Mouse (Mus musculus) thymus, postnatal 10 days (tissue): ENCODE measurements around the gene Gfod1.

Experiments used
- DNase-seq, 2 experiments: peaks; one replicate each; pipeline ENCODE4 v3.0.0; 2021; ENCODE audit warnings: low spot score in 2 of 2

The Gfod1 gene

DNA sequence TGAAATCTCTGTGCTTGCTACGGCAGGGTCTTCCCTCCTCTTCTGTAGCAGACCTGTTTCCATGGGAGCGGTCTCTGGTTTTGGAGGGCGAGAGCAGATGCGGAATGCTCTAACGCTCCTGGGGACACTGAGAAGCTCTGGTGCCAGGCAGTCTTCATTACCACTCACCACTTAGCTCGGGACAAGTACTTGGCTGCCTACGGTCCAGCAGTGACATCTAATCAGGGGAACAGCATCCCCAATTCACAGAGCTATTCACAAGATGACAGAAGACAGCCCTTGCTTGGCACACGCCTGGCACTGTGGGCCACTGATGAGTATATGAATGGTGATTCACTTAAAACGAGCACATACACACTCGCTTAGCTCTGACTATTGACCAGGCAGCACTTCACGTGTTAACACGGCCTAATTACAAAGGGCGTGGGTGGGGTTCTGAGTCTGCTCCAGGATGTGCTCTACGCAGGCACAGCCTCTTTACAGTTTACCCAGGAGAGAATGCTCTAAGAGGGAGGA, 151.9 kb downstream of the Gfod1 start:
- DNase-seq: no peak

DNA sequence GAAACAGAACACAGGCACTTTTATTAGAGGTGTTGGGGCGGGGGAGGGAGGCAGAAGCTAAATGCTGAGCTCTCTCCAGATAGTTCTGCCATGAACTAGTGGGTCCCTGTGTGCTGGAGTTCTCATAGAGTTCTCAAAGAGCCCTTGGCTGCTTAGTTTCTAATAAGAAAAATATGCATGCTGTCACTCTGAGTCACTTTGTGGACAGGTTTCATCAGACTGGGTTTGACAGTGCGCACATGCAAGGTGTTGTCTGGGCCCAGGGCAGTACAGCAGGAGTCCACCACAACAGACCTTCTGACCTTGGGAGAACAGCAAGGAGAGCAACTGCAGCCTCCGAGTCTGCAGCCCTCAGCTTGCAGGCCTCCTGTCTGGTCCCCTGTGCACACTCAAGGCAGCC, 154.3 kb downstream of the Gfod1 start:
- DNase-seq: no peak

DNA sequence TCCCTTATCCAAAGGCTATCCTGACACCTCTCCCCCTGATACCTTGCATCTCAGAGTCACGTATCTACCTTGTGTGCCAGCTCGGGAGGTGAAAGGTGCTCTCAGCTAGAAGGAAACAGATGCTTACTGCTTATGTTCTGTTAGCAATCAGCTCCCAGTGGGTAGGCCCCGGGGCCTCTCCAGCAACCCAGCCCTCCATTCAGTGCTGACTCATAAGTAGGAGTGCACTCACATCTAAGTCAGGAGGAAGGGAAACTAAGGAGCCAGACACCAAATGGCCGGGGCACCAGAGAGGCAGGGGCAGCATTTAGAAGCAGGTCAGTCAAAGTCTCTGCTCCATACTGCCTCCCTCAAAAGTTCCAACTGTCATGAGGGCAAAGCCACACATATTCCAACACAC, 155.3 kb downstream of the Gfod1 start:
- no peak for DNase-seq

GRCm38 (mm10) chr13:43146515-43147258, 157.3 kb downstream of the Gfod1 start:
- DNase-seq: no peak
